Mouse (Mus musculus): ENCODE results near the gene Guf1. TPM values are rescaled to one million over a fixed set of nuclear protein-coding genes. Genes with fewer than 3 reads are reported as not detected.
A peak's percentile ranks its signal among the peaks of the same experiment; 100 is the strongest.

The Guf1 gene
- 17.5 and 18.3 TPM in 2 replicates for total RNA-seq (2012; rRNA removed)

- Histone ChIP-seq H3K36me3 (ENCODE audit: control insufficient read depth, insufficient read depth, low read length, poor library complexity, severe bottlenecking) (peaks cover 3% of the 10 kb centered on the region), H3K4me1 (ENCODE audit: control insufficient read depth in 2 of 2, insufficient read depth in 2 of 2, low read length in 2 of 2, poor library complexity in 1 of 2) (no peaks in the 10 kb centered on the region; a peak in 1 of 4 replicates), H3K9me3 (ENCODE audit: control insufficient read depth, insufficient read depth, low read depth, low read length) (no peaks in the 10 kb centered on the region), H3K9ac (ENCODE audit: insufficient read depth, low read depth, low read length, poor library complexity, severe bottlenecking) (peak within 1 kb of the TSS; percentile 88), H3K27ac (ENCODE audit: insufficient read depth, low read depth, low read length, poor library complexity, severe bottlenecking) (no peak within 1 kb of the TSS), H3K4me3 (ENCODE audit: insufficient read depth in 1 of 2, low read depth in 1 of 2, low read length in 2 of 2, poor library complexity in 1 of 2, severe bottlenecking in 1 of 2) (peak within 1 kb of the TSS; percentile 89 to 92)
- in situ Hi-C loops (cut with MboI; ENCODE audit: low sequenced_read_pairs in 2 of 2, unreplicated experiment in 2 of 2), result no loop called here
- DNase-seq (ENCODE audit: low read depth, low spot score), result peak; percentile 80
- no peak for TF ChIP-seq CHD2 (IDR thresholded peaks at IDR 0.05; ENCODE audit: low read depth, low read length)
- TF ChIP-seq HCFC1 (IDR thresholded peaks at IDR 0.05; ENCODE audit: borderline replicate concordance, insufficient read depth, low read length), result peak; percentile 82; the same call in 1 of the 2 replicates
Measured at GRCm38 (mm10) chr5:69556628-69557403, at the start of gene Guf1. Guf1 (plus strand) TSS chr5:69556923.

GRCm38 (mm10) chr5:69507045-69507444 lies 49.7 kb upstream of the Guf1 start:
- Histone ChIP-seq H3K9me3 (ENCODE audit: control insufficient read depth, insufficient read depth, low read depth, low read length) (no peaks in the 10 kb centered on the region), H3K9ac (ENCODE audit: insufficient read depth, low read depth, low read length, poor library complexity, severe bottlenecking) (no peak overlapping the region), H3K4me1 (ENCODE audit: control insufficient read depth in 2 of 2, insufficient read depth in 2 of 2, low read length in 2 of 2, poor library complexity in 1 of 2) (no peaks in the 10 kb centered on the region), H3K4me3 (ENCODE audit: insufficient read depth in 1 of 2, low read depth in 1 of 2, low read length in 2 of 2, poor library complexity in 1 of 2, severe bottlenecking in 1 of 2) (no peak overlapping the region), H3K27ac (ENCODE audit: insufficient read depth, low read depth, low read length, poor library complexity, severe bottlenecking) (no peak overlapping the region), H3K36me3 (ENCODE audit: control insufficient read depth, insufficient read depth, low read length, poor library complexity, severe bottlenecking) (no peaks in the 10 kb centered on the region)
- DNase-seq (ENCODE audit: low read depth, low spot score), result no peak
- in situ Hi-C loops (cut with MboI; ENCODE audit: low sequenced_read_pairs in 2 of 2, unreplicated experiment in 2 of 2), result no loop called here
- no peak for TF ChIP-seq MAFK (IDR thresholded peaks at IDR 0.05; ENCODE audit: insufficient read depth, low read depth, low read length)
- no peak for TF ChIP-seq ZC3H11A (IDR thresholded peaks at IDR 0.05; ENCODE audit: borderline replicate concordance, low read depth, low read length)
- no peak for TF ChIP-seq ZNF384 (IDR thresholded peaks at IDR 0.05; ENCODE audit: low read depth, low read length)
- TF ChIP-seq HCFC1 (IDR thresholded peaks at IDR 0.05; ENCODE audit: borderline replicate concordance, insufficient read depth, low read length), result no peak
- TF ChIP-seq CHD2 (IDR thresholded peaks at IDR 0.05; ENCODE audit: low read depth, low read length), result no peak

- in situ Hi-C loops (cut with MboI; ENCODE audit: low sequenced_read_pairs in 2 of 2, unreplicated experiment in 2 of 2), result no loop called here
Measured at GRCm38 (mm10) chr5:69511631-69512030, 45.1 kb upstream of the Guf1 start.

GRCm38 (mm10) chr5:69512203-69512602 lies 44.5 kb upstream of the Guf1 start:
- in situ Hi-C loops (cut with MboI; ENCODE audit: low sequenced_read_pairs in 2 of 2, unreplicated experiment in 2 of 2), result no loop called here
- no peak overlapping the region for H3K4me3 ChIP-seq (ENCODE audit: insufficient read depth in 1 of 2, low read depth in 1 of 2, low read length in 2 of 2, poor library complexity in 1 of 2, severe bottlenecking in 1 of 2)
- no peaks in the 10 kb centered on the region for H3K9me3 ChIP-seq (ENCODE audit: control insufficient read depth, insufficient read depth, low read depth, low read length)
- H3K36me3 ChIP-seq (ENCODE audit: control insufficient read depth, insufficient read depth, low read length, poor library complexity, severe bottlenecking), result no peaks in the 10 kb centered on the region
- TF ChIP-seq MAFK (IDR thresholded peaks at IDR 0.05; ENCODE audit: insufficient read depth, low read depth, low read length) (no peak), HCFC1 (IDR thresholded peaks at IDR 0.05; ENCODE audit: borderline replicate concordance, insufficient read depth, low read length) (no peak), CHD2 (IDR thresholded peaks at IDR 0.05; ENCODE audit: low read depth, low read length) (no peak), ZNF384 (IDR thresholded peaks at IDR 0.05; ENCODE audit: low read depth, low read length) (no peak), ZC3H11A (IDR thresholded peaks at IDR 0.05; ENCODE audit: borderline replicate concordance, low read depth, low read length) (no peak)
- DNase-seq (ENCODE audit: low read depth, low spot score), result no peak
- no peak overlapping the region for H3K9ac ChIP-seq (ENCODE audit: insufficient read depth, low read depth, low read length, poor library complexity, severe bottlenecking)
- no peaks in the 10 kb centered on the region for H3K4me1 ChIP-seq (ENCODE audit: control insufficient read depth in 2 of 2, insufficient read depth in 2 of 2, low read length in 2 of 2, poor library complexity in 1 of 2)
- no peak overlapping the region for H3K27ac ChIP-seq (ENCODE audit: insufficient read depth, low read depth, low read length, poor library complexity, severe bottlenecking)

More at GRCm38 (mm10) chr5:69511631-69512030, 45.1 kb upstream of the Guf1 start:
- DNase-seq (ENCODE audit: low read depth, low spot score), result no peak
- Histone ChIP-seq H3K4me1 (ENCODE audit: control insufficient read depth in 2 of 2, insufficient read depth in 2 of 2, low read length in 2 of 2, poor library complexity in 1 of 2) (no peaks in the 10 kb centered on the region), H3K4me3 (ENCODE audit: insufficient read depth in 1 of 2, low read depth in 1 of 2, low read length in 2 of 2, poor library complexity in 1 of 2, severe bottlenecking in 1 of 2) (no peak overlapping the region), H3K27ac (ENCODE audit: insufficient read depth, low read depth, low read length, poor library complexity, severe bottlenecking) (no peak overlapping the region), H3K9ac (ENCODE audit: insufficient read depth, low read depth, low read length, poor library complexity, severe bottlenecking) (no peak overlapping the region), H3K36me3 (ENCODE audit: control insufficient read depth, insufficient read depth, low read length, poor library complexity, severe bottlenecking) (no peaks in the 10 kb centered on the region), H3K9me3 (ENCODE audit: control insufficient read depth, insufficient read depth, low read depth, low read length) (no peaks in the 10 kb centered on the region)
- TF ChIP-seq HCFC1 (IDR thresholded peaks at IDR 0.05; ENCODE audit: borderline replicate concordance, insufficient read depth, low read length) (no peak), ZC3H11A (IDR thresholded peaks at IDR 0.05; ENCODE audit: borderline replicate concordance, low read depth, low read length) (no peak), MAFK (IDR thresholded peaks at IDR 0.05; ENCODE audit: insufficient read depth, low read depth, low read length) (no peak), CHD2 (IDR thresholded peaks at IDR 0.05; ENCODE audit: low read depth, low read length) (no peak), ZNF384 (IDR thresholded peaks at IDR 0.05; ENCODE audit: low read depth, low read length) (no peak)

Measured in ES-E14 (cell line).